8 mouse cellular contexts compared by ENCODE assay signal in genomic region chr16:76539669-76540068, GRCm38 (mm10).
DNase-seq lines count a peak whose midpoint lies in the region; ATAC-seq lines count a peak whose summit lies in the region.

No protein-coding gene starts in this region.

- 0 out of 2 replicates have a peak, but pooled peaks cover 5% of the 10 kb centered on the region for H3K4me1 ChIP-seq in kidney, embryonic 14.5 days (ENCODE audit: control insufficient read depth, insufficient read depth, low read length)
- H3K4me1 ChIP-seq in embryonic facial prominence, embryonic 14.5 days (ENCODE audit: control insufficient read depth, insufficient read depth, low read length), result peaks cover 8% of the 10 kb centered on the region; the same call in 1 of the 2 replicates
- H3K4me1 ChIP-seq in midbrain, embryonic 13.5 days (replicated peaks), result peaks cover 20% of the 10 kb centered on the region

- no peak overlapping the region for H3K4me3 ChIP-seq in kidney, embryonic 14.5 days (ENCODE audit: low read length)
- H3K4me3 ChIP-seq in embryonic facial prominence, embryonic 14.5 days (ENCODE audit: low read depth, low read length), result no peak overlapping the region
- no peak overlapping the region for H3K4me3 ChIP-seq in midbrain, embryonic 13.5 days (replicated peaks)

- intact Hi-C loops in heart, postnatal 14 days (cut with DNase I), result loop anchor here (10.0 kb wide), 1 partner anchor 165 kb away; the partner anchor contains the start of gene Nrip1

- no peaks in the 10 kb centered on the region for H3K27me3 ChIP-seq in kidney, embryonic 14.5 days (ENCODE audit: control insufficient read depth, insufficient read depth, low read length)
- H3K27me3 ChIP-seq in embryonic facial prominence, embryonic 14.5 days (replicated peaks; ENCODE audit: control insufficient read depth, insufficient read depth, low read length), result no peaks in the 10 kb centered on the region
- H3K27me3 ChIP-seq in midbrain, embryonic 13.5 days, result no peaks in the 10 kb centered on the region

- H3K9ac ChIP-seq in kidney, embryonic 14.5 days (ENCODE audit: low read depth, low read length), result no peak overlapping the region
- no peak overlapping the region for H3K9ac ChIP-seq in embryonic facial prominence, embryonic 14.5 days (ENCODE audit: low read depth, low read length)
- no peak overlapping the region for H3K9ac ChIP-seq in midbrain, embryonic 13.5 days (replicated peaks)

- DNase-seq in kidney, adult 11 months, result peak; percentile 60
- peak; percentile 69 for DNase-seq in embryonic facial prominence, embryonic 14.5 days (ENCODE audit: low spot score)
- peak; percentile 31 to 53 for DNase-seq in heart, postnatal 14 days
- peak; percentile 21 to 36 for DNase-seq in kidney, postnatal 4 days
- DNase-seq in cerebellum, adult 9-10 months, result no peak
- DNase-seq in spleen, postnatal 14 days (ENCODE audit: low spot score in 2 of 2), result no peak

- no peaks in the 10 kb centered on the region for H3K36me3 ChIP-seq in kidney, embryonic 14.5 days (ENCODE audit: control insufficient read depth, insufficient read depth, low read length)
- H3K36me3 ChIP-seq in embryonic facial prominence, embryonic 14.5 days (ENCODE audit: control insufficient read depth, insufficient read depth, low read length), result no peaks in the 10 kb centered on the region
- no peaks in the 10 kb centered on the region for H3K36me3 ChIP-seq in midbrain, embryonic 13.5 days

- WGBS in kidney, embryonic 14.5 days, result 13% methylated on average over 6 of the region's 6 CpGs
- WGBS in embryonic facial prominence, embryonic 14.5 days, result 7% methylated on average over 6 of the region's 6 CpGs
- 3% methylated on average over 6 of the region's 6 CpGs for WGBS in midbrain, embryonic 13.5 days

- H3K27ac ChIP-seq in kidney, embryonic 14.5 days (ENCODE audit: low read depth, low read length), result no peak overlapping the region
- no peak overlapping the region for H3K27ac ChIP-seq in embryonic facial prominence, embryonic 14.5 days (replicated peaks; ENCODE audit: low read depth, low read length)
- H3K27ac ChIP-seq in midbrain, embryonic 13.5 days, result no peak overlapping the region

- ATAC-seq in kidney, embryonic 14.5 days (ENCODE audit: low FRiP score, low TSS enrichment), result no peak
- peak; percentile 72; the same call in 1 of the 2 replicates for ATAC-seq in embryonic facial prominence, embryonic 14.5 days (ENCODE audit: low read depth)
- ATAC-seq in midbrain, embryonic 13.5 days, result peak; percentile 95

- no peak overlapping the region for H3K4me2 ChIP-seq in kidney, embryonic 14.5 days (replicated peaks; ENCODE audit: low read depth, low read length)
- no peak overlapping the region for H3K4me2 ChIP-seq in embryonic facial prominence, embryonic 14.5 days (ENCODE audit: low read depth, low read length)
- no peak overlapping the region for H3K4me2 ChIP-seq in midbrain, embryonic 13.5 days (replicated peaks)

- H3K9me3 ChIP-seq in kidney, embryonic 14.5 days (ENCODE audit: control insufficient read depth, low read length), result no peaks in the 10 kb centered on the region
- H3K9me3 ChIP-seq in embryonic facial prominence, embryonic 14.5 days (ENCODE audit: control insufficient read depth, low read length), result no peaks in the 10 kb centered on the region
- no peaks in the 10 kb centered on the region for H3K9me3 ChIP-seq in midbrain, embryonic 13.5 days

Comparison
In these comparisons a context has a peak if more than half of its experiments do, and no peak if none do; other contexts are left out.
1. DNase-seq: peak in kidney, adult 11 months (single experiment), embryonic facial prominence, embryonic 14.5 days (single experiment), heart, postnatal 14 days (2 of 2) and kidney, postnatal 4 days (2 of 2); none in cerebellum, adult 9-10 months (single experiment) and spleen, postnatal 14 days (0 of 2).